Mouse (Mus musculus) heart, postnatal 14 days (tissue): ENCODE measurements around the gene Ptrh1. TPM values are rescaled to one million over a fixed set of nuclear protein-coding genes. Genes with fewer than 3 reads are reported as not detected.

ENCODE experiments used
- DNase-seq, 2 experiments: peaks; one replicate each; pipeline ENCODE4 v3.0.0; 2021 to 2022
- intact Hi-C: fragments of 180-260 bp; cut with DNase I; formaldehyde crosslinking; loops from one replicate; pipeline ENCODE4 v1.15.1; 2025
- long read RNA-seq, 2 experiments: library from polyadenylated mRNA; stranded (forward); transcript quantifications; one replicate each; pipeline ENCODE4 v2.0.0; 2021
- total RNA-seq, 2 experiments: library from RNA; stranded (reverse); gene quantifications; 2 replicates each; pipeline ENCODE4 v1.2.3; 2021

The Ptrh1 gene
- total RNA-seq: 1 to 10 TPM; 2.9 to 3.7 TPM
- long read RNA-seq, experiment 1, partial matches to known transcripts: 0 of 3 reads
- long read RNA-seq, experiment 1, other reads (novel, unspliced or antisense): 1 of 3 reads
- long read RNA-seq, experiment 2, partial matches to known transcripts: 0 of 1 reads
- long read RNA-seq, experiment 2, other reads (novel, unspliced or antisense): 0 of 1 reads

GRCm38 (mm10) chr2:32775359-32776074, at the start of gene Ptrh1, which contains the start of gene Ttc16:
TSS of gene Ptrh1 (plus strand) at chr2:32775786.
TSS of gene Ttc16 (minus strand) at chr2:32775633.
- intact Hi-C loops: loop anchor here (2.0 kb wide), 1 partner anchor 137 kb away; no protein-coding TSS in a partner anchor
- peak; percentile 96 to 99 for DNase-seq

GRCm38 (mm10) chr2:32727435-32727834, 48.2 kb upstream of the Ptrh1 start:
- peak; percentile 91 to 94 for DNase-seq
- intact Hi-C loops: no loop called here

- intact Hi-C loops: loop anchor here (2.0 kb wide), 1 partner anchor 16 kb away; the partner anchor contains the start of gene Cdk9
- DNase-seq: peak; percentile 63 to 67
Measured at GRCm38 (mm10) chr2:32728463-32728862, 47.1 kb upstream of the Ptrh1 start.

GRCm38 (mm10) chr2:32729547-32729946, 46.0 kb upstream of the Ptrh1 start:
- DNase-seq: no peak
- intact Hi-C loops: loop anchor here (2.0 kb wide), 1 partner anchor 17 kb away; the partner anchor contains the start of gene Cdk9

GRCm38 (mm10) chr2:32730854-32731253, 44.7 kb upstream of the Ptrh1 start:
- intact Hi-C loops: no loop called here
- DNase-seq: peak in 1 of 2 experiments; percentile 58

GRCm38 (mm10) chr2:32731911-32732310, 43.7 kb upstream of the Ptrh1 start:
- intact Hi-C loops: no loop called here
- DNase-seq: peak in 1 of 2 experiments; percentile 52

GRCm38 (mm10) chr2:32732695-32733094, 42.9 kb upstream of the Ptrh1 start:
- intact Hi-C loops: no loop called here
- no peak for DNase-seq

- intact Hi-C loops: no loop called here
- DNase-seq: no peak
Measured at GRCm38 (mm10) chr2:32734480-32734879, 41.1 kb upstream of the Ptrh1 start.

GRCm38 (mm10) chr2:32734933-32735332, 40.7 kb upstream of the Ptrh1 start:
- DNase-seq: peak; percentile 73 to 78

GRCm38 (mm10) chr2:32736306-32736829, 39.2 kb upstream of the Ptrh1 start:
- intact Hi-C loops: no loop called here
- DNase-seq: no peak

More at GRCm38 (mm10) chr2:32734933-32735332, 40.7 kb upstream of the Ptrh1 start:
- intact Hi-C loops: no loop called here

GRCm38 (mm10) chr2:32737008-32737407, 38.6 kb upstream of the Ptrh1 start:
- no peak for DNase-seq
- intact Hi-C loops: no loop called here

- intact Hi-C loops: no loop called here
- DNase-seq: no peak
Measured at GRCm38 (mm10) chr2:32739311-32739710, 36.3 kb upstream of the Ptrh1 start.

- intact Hi-C loops: no loop called here
- no peak for DNase-seq
Measured at GRCm38 (mm10) chr2:32740916-32741272, 34.7 kb upstream of the Ptrh1 start, which contains the start of gene 6330409D20Rik. TSS of gene 6330409D20Rik (minus strand) at chr2:32741016.

- peak; percentile 57 to 60 for DNase-seq
- intact Hi-C loops: no loop called here
Measured at GRCm38 (mm10) chr2:32741273-32742172, 34.1 kb upstream of the Ptrh1 start.

- intact Hi-C loops: no loop called here
- DNase-seq: no peak
Measured at GRCm38 (mm10) chr2:32742173-32742531, 33.4 kb upstream of the Ptrh1 start.

GRCm38 (mm10) chr2:32744272-32744982, 31.2 kb upstream of the Ptrh1 start:
- intact Hi-C loops: no loop called here
- DNase-seq: no peak

- intact Hi-C loops: loop anchor here (5.0 kb wide), 1 partner anchor 117 kb away; no protein-coding TSS in a partner anchor
- no peak for DNase-seq
Measured at GRCm38 (mm10) chr2:32749082-32749481, 26.5 kb upstream of the Ptrh1 start.

- intact Hi-C loops: no loop called here
- DNase-seq: no peak
Measured at GRCm38 (mm10) chr2:32750199-32750598, 25.4 kb upstream of the Ptrh1 start.

GRCm38 (mm10) chr2:32750887-32751664, 24.5 kb upstream of the Ptrh1 start:
- DNase-seq: peak in 1 of 2 experiments; percentile 57
- intact Hi-C loops: no loop called here
